Mouse (Mus musculus) olfactory bulb, adult 2 months (tissue): ENCODE data around the gene Etl4. TPM values are rescaled to one million over a fixed set of nuclear protein-coding genes. Genes with fewer than 3 reads are reported as not detected.

Source experiments
- H3K27ac ChIP-seq: fragments of 200-500 bp; 2 replicates; pipeline ENCODE4 v1.5.1; 2012; ENCODE audit warnings: low read depth, low read length; ENCODE audit not compliant: insufficient read depth
- H3K4me1 ChIP-seq: fragments of 200-500 bp; 2 replicates; pipeline ENCODE4 v1.6.1; 2012; ENCODE audit warnings: low read length; ENCODE audit not compliant: control insufficient read depth, insufficient read depth
- H3K4me3 ChIP-seq: fragments of 200-500 bp; 2 replicates; pipeline ENCODE4 v1.5.1; 2012; ENCODE audit warnings: mild to moderate bottlenecking, low read depth, low read length, moderate library complexity; ENCODE audit not compliant: insufficient read depth
- CTCF ChIP-seq: fragments of 200-500 bp; IDR thresholded peaks from 2 replicates; pipeline ENCODE4 v1.5.1; 2012; ENCODE audit warnings: low read depth, mild to moderate bottlenecking, low read length, moderate library complexity; ENCODE audit not compliant: insufficient read depth
- POLR2A ChIP-seq: fragments of 200-500 bp; IDR thresholded peaks from 2 replicates; pipeline ENCODE4 v1.6.1; 2012; ENCODE audit warnings: mild to moderate bottlenecking, low read depth, low read length, moderate library complexity; ENCODE audit not compliant: insufficient read depth
- WGBS: fragments of 180-500 bp; shearing (Covaris S2); methylation state at CpG from one replicate; pipeline ENCODE4 v1.1.7; 2018; 5-methylcytosine and 5-hydroxymethylcytosine counted together
- polyA plus RNA-seq: library from polyadenylated mRNA; stranded (reverse); fragments of >200 nt; gene quantifications from 2 replicates; pipeline ENCODE4 v1.2.4, GENCODE M21; 2012; ENCODE audit warnings: low replicate concordance; ENCODE audit not compliant: missing spikeins, insufficient read depth, insufficient read length

Etl4 gene
- polyA plus RNA-seq, 1 experiment = not detected

GRCm38 (mm10) chr2:20583562-20584153 is 674.1 kb downstream of the Etl4 start:
- Histone ChIP-seq H3K4me1 (no peaks in the 10 kb centered on the region), H3K4me3 (no peak overlapping the region), H3K27ac (no peak overlapping the region)
- 92% methylated on average over 6 of the region's 6 CpGs for WGBS
- TF ChIP-seq POLR2A (no peak), CTCF (no peak)

GRCm38 (mm10) chr2:20587913-20588312 is 678.3 kb downstream of the Etl4 start:
- Histone ChIP-seq H3K4me1 (no peaks in the 10 kb centered on the region), H3K27ac (no peak overlapping the region), H3K4me3 (no peak overlapping the region)
- TF ChIP-seq CTCF (no peak), POLR2A (no peak)
- WGBS = 87% methylated on average over 2 of the region's 2 CpGs

GRCm38 (mm10) chr2:20588631-20589030 is 679.1 kb downstream of the Etl4 start:
- Histone ChIP-seq H3K4me1 (no peaks in the 10 kb centered on the region), H3K4me3 (no peak overlapping the region), H3K27ac (no peak overlapping the region)
- no peak for TF ChIP-seq POLR2A
- TF ChIP-seq CTCF = no peak

GRCm38 (mm10) chr2:20594129-20594528 is 684.5 kb downstream of the Etl4 start:
- Histone ChIP-seq H3K4me3 (no peak overlapping the region), H3K4me1 (no peaks in the 10 kb centered on the region), H3K27ac (no peak overlapping the region)
- TF ChIP-seq POLR2A (no peak), CTCF (no peak)
- 79% methylated on average over 2 of the region's 2 CpGs for WGBS

DNA sequence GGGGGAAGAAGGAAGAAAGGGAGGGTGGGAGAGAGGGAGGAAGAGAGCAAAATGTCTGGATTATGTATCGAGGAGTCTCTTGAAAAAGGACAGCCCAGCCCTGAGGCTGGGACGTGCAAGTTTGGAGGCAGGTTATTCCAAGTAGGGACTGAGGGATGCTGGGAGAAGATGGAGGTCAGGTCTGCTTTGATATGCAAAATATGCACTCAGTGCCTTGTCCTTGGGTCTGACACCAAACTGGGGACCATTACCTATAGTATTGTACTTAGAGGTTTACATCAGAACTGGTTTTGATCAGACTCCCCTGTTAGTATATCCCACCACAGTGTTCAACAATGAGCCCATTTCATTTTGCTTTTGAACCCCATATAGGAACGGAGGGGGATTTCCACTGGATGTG is 685.4 kb downstream of the Etl4 start:
- no peak for TF ChIP-seq POLR2A
- TF ChIP-seq CTCF = no peak
- 85% methylated on average over 3 of the region's 3 CpGs for WGBS
- Histone ChIP-seq H3K27ac (no peak overlapping the region), H3K4me3 (no peak overlapping the region), H3K4me1 (no peaks in the 10 kb centered on the region)

DNA sequence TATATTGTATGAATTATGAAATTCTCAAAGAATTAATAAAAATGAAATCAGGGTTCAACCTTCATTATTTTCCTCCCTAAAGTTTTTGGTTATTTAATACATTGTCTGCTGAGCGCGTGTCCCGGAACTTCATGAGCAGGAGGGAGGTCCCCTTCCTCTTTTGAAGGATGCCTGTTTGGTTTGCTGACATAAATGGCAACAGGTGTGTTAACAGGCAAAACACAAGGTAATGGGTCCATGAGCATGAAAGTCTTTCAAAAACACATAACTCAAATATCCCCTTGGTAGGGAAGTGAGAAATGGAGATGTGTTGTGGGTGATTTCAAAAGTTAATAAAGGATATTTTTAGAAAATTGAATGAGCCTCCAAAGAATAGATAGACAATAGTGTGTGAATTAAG is 687.0 kb downstream of the Etl4 start:
- no peaks in the 10 kb centered on the region for H3K4me1 ChIP-seq
- no peak overlapping the region for H3K4me3 ChIP-seq
- no peak overlapping the region for H3K27ac ChIP-seq
- 96% methylated on average over 3 of the region's 3 CpGs for WGBS
- TF ChIP-seq POLR2A (no peak), CTCF (no peak)

DNA sequence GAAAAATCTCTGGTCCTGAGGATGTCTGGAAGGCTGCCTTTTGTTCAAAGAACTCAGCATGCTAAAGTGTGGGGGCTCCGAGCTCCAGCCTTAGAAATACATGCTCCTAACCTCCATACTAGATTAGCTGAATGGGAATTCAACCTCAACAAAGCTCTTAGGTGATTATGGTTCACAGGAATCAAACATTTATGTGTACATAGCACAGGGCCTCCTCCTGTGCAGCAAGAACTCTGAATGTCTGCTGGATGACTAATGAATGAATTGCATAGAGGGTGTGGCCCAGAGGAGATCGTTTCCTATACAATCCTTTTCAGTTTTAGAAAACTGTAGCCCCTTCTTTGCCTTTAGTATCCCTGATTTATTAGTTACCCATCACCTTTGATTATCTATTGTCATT is 687.6 kb downstream of the Etl4 start:
- Histone ChIP-seq H3K27ac (no peak overlapping the region), H3K4me3 (no peak overlapping the region), H3K4me1 (no peaks in the 10 kb centered on the region)
- 56% methylated on average over 2 of the region's 2 CpGs for WGBS
- TF ChIP-seq POLR2A = no peak
- no peak for TF ChIP-seq CTCF

DNA sequence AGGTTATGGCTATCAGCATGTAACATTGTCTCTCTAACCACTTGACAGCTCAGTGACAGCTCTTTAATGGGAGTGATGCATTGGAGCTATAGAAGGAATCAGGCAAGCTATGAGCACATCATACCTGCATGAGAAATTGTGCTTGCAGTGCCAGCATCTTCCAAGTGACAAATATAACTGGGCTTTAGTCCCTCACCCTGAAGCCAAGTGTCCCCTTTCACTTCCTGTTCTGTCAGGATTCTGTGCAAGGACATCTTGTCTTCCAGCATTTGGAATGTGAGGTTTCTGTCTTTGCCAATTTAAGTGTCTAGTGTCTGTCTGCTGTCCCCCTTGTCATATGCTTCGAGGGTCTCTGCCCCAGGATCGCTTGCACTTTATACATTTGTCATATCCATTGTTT is 693.1 kb downstream of the Etl4 start:
- H3K4me1 ChIP-seq = no peaks in the 10 kb centered on the region
- no peak overlapping the region for H3K27ac ChIP-seq
- TF ChIP-seq POLR2A (no peak), CTCF (no peak)
- 65% methylated on average over 2 of the region's 2 CpGs for WGBS
- no peak overlapping the region for H3K4me3 ChIP-seq

DNA sequence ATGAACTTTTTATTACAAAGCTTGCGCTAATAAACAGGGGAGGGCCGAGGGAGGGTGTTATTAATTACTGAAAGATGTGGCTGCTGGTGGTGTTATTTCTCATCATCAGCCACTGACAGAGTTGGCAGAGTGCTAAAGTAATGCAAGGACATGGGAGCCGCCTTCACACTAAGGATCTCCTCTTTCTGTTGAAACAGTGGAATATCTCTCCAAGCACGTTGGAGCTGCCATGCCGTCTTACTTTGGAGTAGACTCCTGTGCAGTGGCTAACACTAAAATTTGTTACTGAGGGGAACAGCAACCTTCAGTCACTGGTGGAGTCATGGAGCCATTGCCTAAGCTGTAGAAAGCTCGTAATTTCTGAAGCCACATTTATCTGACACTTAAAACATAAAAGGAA is 694.0 kb downstream of the Etl4 start:
- no peak overlapping the region for H3K4me3 ChIP-seq
- H3K4me1 ChIP-seq = no peaks in the 10 kb centered on the region
- no peak for TF ChIP-seq POLR2A
- no peak for TF ChIP-seq CTCF
- H3K27ac ChIP-seq = no peak overlapping the region
- WGBS = 79% methylated on average over 6 of the region's 6 CpGs

DNA sequence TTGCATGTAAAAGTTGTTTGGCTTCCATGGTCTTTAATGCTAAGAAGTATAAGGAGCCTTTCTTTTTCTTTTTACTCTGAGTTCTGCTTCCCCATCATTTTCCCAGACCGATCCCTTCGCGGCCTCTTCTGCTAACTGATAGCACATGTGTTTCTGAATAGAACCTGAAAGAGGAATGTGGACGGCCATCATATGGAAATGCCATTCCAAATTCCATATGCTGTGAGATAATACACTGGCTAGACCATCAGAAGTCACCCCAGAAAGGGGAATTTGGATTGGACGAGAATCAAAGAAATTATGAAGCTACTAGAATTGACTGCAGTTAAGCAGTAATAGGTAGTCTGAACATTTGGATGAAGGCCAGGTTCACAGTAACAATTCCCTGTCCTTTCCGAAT is 694.4 kb downstream of the Etl4 start:
- 87% methylated on average over 6 of the region's 6 CpGs for WGBS
- no peaks in the 10 kb centered on the region for H3K4me1 ChIP-seq
- no peak overlapping the region for H3K27ac ChIP-seq
- no peak for TF ChIP-seq CTCF
- TF ChIP-seq POLR2A = no peak
- no peak overlapping the region for H3K4me3 ChIP-seq
